In genomic region chr11:69008182-69009121, GRCm38 (mm10) we compare ENCODE assay signal across 8 mouse cellular contexts. TPM values are rescaled to one million over a fixed set of nuclear protein-coding genes. Genes with fewer than 3 reads are reported as not detected.
DNase-seq lines count a peak whose midpoint lies in the region; ATAC-seq and TF ChIP-seq lines count a peak whose summit lies in the region.

Gene Pfas, minus strand, starts transcription at chr11:69008460.

- H3K36me3 ChIP-seq in E14TG2a.4 (ENCODE audit: insufficient read depth, low read length) = peaks cover 39% of the 10 kb centered on the region
- H3K36me3 ChIP-seq in forebrain, embryonic 13.5 days (ENCODE audit: poor library complexity, severe bottlenecking) = peaks cover 2% of the 10 kb centered on the region; the same call in 1 of the 2 replicates
- H3K36me3 ChIP-seq in liver, postnatal 0 days (replicated peaks; ENCODE audit: insufficient read depth, low read length) = peaks cover under 1% of the 10 kb centered on the region
- no peaks in the 10 kb centered on the region for H3K36me3 ChIP-seq in neural tube, embryonic 14.5 days (ENCODE audit: control insufficient read depth, insufficient read depth, low read length)

- intact Hi-C loops in heart, postnatal 10 days (cut with DNase I) = no loop called here

- no peak for TF ChIP-seq CTCF in E14TG2a.4 (conservative IDR thresholded peaks at IDR 0.05; ENCODE audit: low read length)
- TF ChIP-seq CTCF in liver, postnatal 0 days (IDR thresholded peaks at IDR 0.05; ENCODE audit: low read depth) = no peak

- peak within 1 kb of the TSS; percentile 99 for H3K4me3 ChIP-seq in E14TG2a.4 (replicated peaks; ENCODE audit: low read length)
- H3K4me3 ChIP-seq in forebrain, embryonic 13.5 days = peak within 1 kb of the TSS; percentile 71
- H3K4me3 ChIP-seq in liver, postnatal 0 days (ENCODE audit: low read depth, low read length) = peak within 1 kb of the TSS; percentile 86
- H3K4me3 ChIP-seq in neural tube, embryonic 14.5 days (ENCODE audit: low read depth, low read length) = peak within 1 kb of the TSS; percentile 62

- peaks cover 60% of the 10 kb centered on the region for H3K4me1 ChIP-seq in E14TG2a.4 (replicated peaks; ENCODE audit: low read depth, low read length)
- H3K4me1 ChIP-seq in forebrain, embryonic 13.5 days = peaks cover 25% of the 10 kb centered on the region
- H3K4me1 ChIP-seq in liver, postnatal 0 days (ENCODE audit: insufficient read depth) = peaks cover 10% of the 10 kb centered on the region
- H3K4me1 ChIP-seq in neural tube, embryonic 14.5 days (ENCODE audit: control insufficient read depth, insufficient read depth, low read length) = peaks cover 6% of the 10 kb centered on the region; the same call in 1 of the 2 replicates

- H3K27me3 ChIP-seq in E14TG2a.4 (ENCODE audit: insufficient read depth, low read length) = no peaks in the 10 kb centered on the region
- H3K27me3 ChIP-seq in forebrain, embryonic 13.5 days = no peaks in the 10 kb centered on the region
- no peaks in the 10 kb centered on the region for H3K27me3 ChIP-seq in liver, postnatal 0 days (ENCODE audit: insufficient read depth, low read length)
- H3K27me3 ChIP-seq in neural tube, embryonic 14.5 days (ENCODE audit: control insufficient read depth, insufficient read depth, low read length) = no peaks in the 10 kb centered on the region

- peak within 1 kb of the TSS; percentile 75 for H3K9ac ChIP-seq in forebrain, embryonic 13.5 days
- H3K9ac ChIP-seq in liver, postnatal 0 days (replicated peaks) = peak within 1 kb of the TSS; percentile 78
- H3K9ac ChIP-seq in neural tube, embryonic 14.5 days (replicated peaks; ENCODE audit: low read depth, low read length) = peak within 1 kb of the TSS; percentile 44

- WGBS in forebrain, embryonic 13.5 days = 9% methylated on average over 38 of the region's 38 CpGs
- 8% methylated on average over 38 of the region's 38 CpGs for WGBS in large intestine, adult 2 months
- 8% methylated on average over 38 of the region's 38 CpGs for WGBS in liver, postnatal 0 days (ENCODE audit: insufficient replicate concordance)
- 9% methylated on average over 38 of the region's 38 CpGs for WGBS in neural tube, embryonic 14.5 days

- peak; percentile 85 for ATAC-seq in forebrain, embryonic 13.5 days
- peak; percentile 82 for ATAC-seq in liver, postnatal 0 days
- peak; percentile 82 for ATAC-seq in neural tube, embryonic 14.5 days (ENCODE audit: low read depth)

- no peaks in the 10 kb centered on the region for H3K9me3 ChIP-seq in E14TG2a.4 (ENCODE audit: low read length)
- H3K9me3 ChIP-seq in forebrain, embryonic 13.5 days (replicated peaks) = no peaks in the 10 kb centered on the region
- no peaks in the 10 kb centered on the region for H3K9me3 ChIP-seq in liver, postnatal 0 days (ENCODE audit: low read length)
- no peaks in the 10 kb centered on the region for H3K9me3 ChIP-seq in neural tube, embryonic 14.5 days (ENCODE audit: control insufficient read depth, low read length)

- peak within 1 kb of the TSS; percentile 73 for H3K27ac ChIP-seq in forebrain, embryonic 13.5 days
- peak within 1 kb of the TSS; percentile 58 for H3K27ac ChIP-seq in liver, postnatal 0 days (ENCODE audit: low read depth)
- H3K27ac ChIP-seq in neural tube, embryonic 14.5 days (ENCODE audit: low read depth, low read length) = peak within 1 kb of the TSS; percentile 40; the same call in 1 of the 2 replicates

- TF ChIP-seq EP300 in liver, postnatal 0 days (IDR thresholded peaks at IDR 0.05; ENCODE audit: low read depth) = no peak

- peak; percentile 94 for DNase-seq in c-Kit-positive CD71-positive TER-119-positive erythroid progenitor cells, embryonic 14.5 days (ENCODE audit: low spot score)
- DNase-seq in heart, postnatal 10 days = peak; percentile 92 to 95
- peak; percentile 61 for DNase-seq in large intestine, adult 2 months (ENCODE audit: low read depth, low spot score)
- peak; percentile 95 for DNase-seq in liver, postnatal 0 days
- DNase-seq in testis, postnatal 10 days (ENCODE audit: low spot score) = peak; percentile 97

- H3K4me2 ChIP-seq in forebrain, embryonic 13.5 days = peak within 1 kb of the TSS; percentile 68
- H3K4me2 ChIP-seq in liver, postnatal 0 days (ENCODE audit: low read depth, low read length) = peak within 1 kb of the TSS; percentile 84
- peak within 1 kb of the TSS; percentile 69 for H3K4me2 ChIP-seq in neural tube, embryonic 14.5 days (ENCODE audit: low read depth, low read length)

RNA-seq across cellular contexts. Expression of gene Pfas, which starts in this region (rescaled TPM):
- 34.9 and 37.7 TPM in 2 replicates for polyA plus RNA-seq in forebrain, embryonic 13.5 days (2015; fragmentation: Nextera tagmentation; extraction: Ambion mirVana)
- total RNA-seq in heart, postnatal 10 days (2021) = 1 to 10 TPM; 9.3 to 9.5 TPM
- 10.1 and 16.2 TPM in 2 replicates for polyA plus RNA-seq in large intestine, adult 2 months (2012; rRNA removed)
- 8.9 and 10.6 TPM in 2 replicates for polyA plus RNA-seq in liver, postnatal 0 days (2015; fragmentation: Nextera tagmentation; extraction: Ambion mirVana)
- polyA plus RNA-seq in neural tube, embryonic 14.5 days (2014; fragmentation: Nextera tagmentation; extraction: Ambion mirVana) = 16.0 and 16.5 TPM in 2 replicates

Comparison
In these comparisons a context has a peak if more than half of its experiments do, and no peak if none do; other contexts are left out.
1. Peak in every context shown above with its lines: DNase-seq, ATAC-seq, H3K4me3 ChIP-seq and H3K27ac ChIP-seq.